Mouse (Mus musculus) kidney, postnatal 0 days (tissue): ENCODE measurements around the gene Fosl1. TPM values are rescaled to one million over a fixed set of nuclear protein-coding genes. Genes with fewer than 3 reads are reported as not detected.
"Not testable (repeated sequence)": the region's sequence is repeated elsewhere in the genome, so short reads cannot be mapped to it uniquely, and the experiment has no call there.

ENCODE experiments used
- ATAC-seq: fragments of 200-750 bp; cut with Nextera tagmentation; replicated peaks from 2 replicates; pipeline ENCODE4 v1.8.0; 2017; ENCODE audit warnings: low read depth, moderate number of reproducible peaks, moderate TSS enrichment, moderate library complexity; ENCODE audit not compliant: low FRiP score
- DNase-seq: peaks from one replicate; pipeline ENCODE4 v3.0.0-alpha.2; 2016; ENCODE audit warnings: low spot score
- H3K27ac ChIP-seq: fragments of 300-500 bp; sonication (generic); 2 replicates; pipeline ENCODE4 v1.5.1; 2014; ENCODE audit warnings: mild to moderate bottlenecking
- H3K27me3 ChIP-seq: fragments of 300-500 bp; sonication (generic); 2 replicates; pipeline ENCODE4 v1.6.1; 2014; ENCODE audit warnings: low read length, mixed read lengths; ENCODE audit not compliant: insufficient read depth
- H3K36me3 ChIP-seq: fragments of 300-500 bp; sonication (generic); 2 replicates; pipeline ENCODE4 v1.6.1; 2014; ENCODE audit warnings: low read length, mixed read lengths; ENCODE audit not compliant: insufficient read depth
- H3K4me1 ChIP-seq: fragments of 300-500 bp; sonication (generic); replicated peaks from 2 replicates; pipeline ENCODE4 v1.6.1; 2014; ENCODE audit warnings: antibody characterized with exemption, low read length, mixed read lengths; ENCODE audit not compliant: insufficient read depth
- H3K4me2 ChIP-seq: fragments of 300-500 bp; sonication (generic); 2 replicates; pipeline ENCODE4 v1.6.1; 2014; ENCODE audit warnings: mild to moderate bottlenecking, low read length, moderate library complexity, mixed read lengths
- H3K4me3 ChIP-seq: fragments of 300-500 bp; sonication (generic); replicated peaks from 2 replicates; pipeline ENCODE4 v1.5.1; 2014; ENCODE audit warnings: low read depth, low read length
- H3K9ac ChIP-seq: fragments of 300-500 bp; sonication (generic); 2 replicates; pipeline ENCODE4 v1.6.1; 2014; ENCODE audit warnings: low read depth, low read length
- H3K9me3 ChIP-seq: fragments of 300-500 bp; sonication (generic); replicated peaks from 2 replicates; pipeline ENCODE4 v1.6.1; 2016; ENCODE audit warnings: low read length, inconsistent platforms, mixed read lengths
- CTCF ChIP-seq: IDR thresholded peaks from 2 replicates; pipeline ENCODE4 v1.5.1; 2016; ENCODE audit warnings: antibody characterized with exemption, low read depth, mild to moderate bottlenecking, moderate library complexity
- WGBS: fragments of 180-500 bp; shearing (Covaris S2); extraction: QIAGEN DNeasy Blood & Tissue Kit; methylation state at CpG from one replicate; pipeline ENCODE4 v1.1.7; 2014; 5-methylcytosine and 5-hydroxymethylcytosine counted together
- polyA plus RNA-seq: library from polyadenylated mRNA; unstranded; fragments of >200 nt; fragmentation: Nextera tagmentation; extraction: Ambion mirVana; gene quantifications from 2 replicates; pipeline ENCODE4 v1.2.1, GENCODE M21; 2015

The Fosl1 gene
- 0.32 TPM in 1 of 2 replicates, not detected in the other for polyA plus RNA-seq

GRCm38 (mm10) chr19:5447515-5448353 is at the start of gene Fosl1:
TSS of gene Fosl1 (plus strand) at chr19:5447547.
- peak; percentile 65 for DNase-seq

GRCm38 (mm10) chr19:5401073-5401472 is 46.3 kb upstream of the Fosl1 start:
- DNase-seq, H3K36me3 ChIP-seq, H3K9me3 ChIP-seq, H3K9ac ChIP-seq, ATAC-seq, H3K27me3 ChIP-seq, H3K4me1 ChIP-seq, H3K27ac ChIP-seq, H3K4me3 ChIP-seq, H3K4me2 ChIP-seq: not testable (repeated sequence)
- WGBS: 70% methylated on average over 4 of the region's 4 CpGs

More at GRCm38 (mm10) chr19:5447515-5448353, at the start of gene Fosl1:
- H3K4me3 ChIP-seq: peak within 1 kb of the TSS; percentile 58
- H3K36me3 ChIP-seq: no peaks in the 10 kb centered on the region
- ATAC-seq: peak; percentile 41
- under 1% methylated on average over 70 of the region's 70 CpGs for WGBS
- peak within 1 kb of the TSS; percentile 36 for H3K9ac ChIP-seq
- H3K9me3 ChIP-seq: no peaks in the 10 kb centered on the region
- no peak within 1 kb of the TSS for H3K27ac ChIP-seq
- peaks cover 8% of the 10 kb centered on the region; the same call in 1 of the 2 replicates for H3K27me3 ChIP-seq
- TF ChIP-seq CTCF: no peak
- H3K4me2 ChIP-seq: peak within 1 kb of the TSS; percentile 96
- peaks cover 16% of the 10 kb centered on the region for H3K4me1 ChIP-seq

GRCm38 (mm10) chr19:5402293-5402692 is 45.1 kb upstream of the Fosl1 start, which contains the start of gene Tsga10ip:
TSS of gene Tsga10ip (minus strand) at chr19:5402526.
- Histone ChIP-seq H3K27me3 (no peaks in the 10 kb centered on the region), H3K9ac (no peak within 1 kb of the TSS), H3K4me3 (no peak within 1 kb of the TSS), H3K36me3 (no peaks in the 10 kb centered on the region), H3K27ac (no peak within 1 kb of the TSS), H3K4me2 (no peak within 1 kb of the TSS), H3K9me3 (no peaks in the 10 kb centered on the region), H3K4me1 (0 out of 2 replicates have a peak, but pooled peaks cover 4% of the 10 kb centered on the region)
- peak; percentile 48 for TF ChIP-seq CTCF
- no peak for ATAC-seq
- WGBS: 62% methylated on average over 8 of the region's 8 CpGs
- no peak for DNase-seq

- H3K27ac ChIP-seq: peak overlapping the region; percentile 85
- H3K4me3 ChIP-seq: peak overlapping the region; percentile 35
- WGBS: 18% methylated on average over 7 of the region's 7 CpGs
- DNase-seq (peak; percentile 43), ATAC-seq (no peak)
- peak overlapping the region; percentile 55 for H3K4me2 ChIP-seq
- peak overlapping the region; percentile 51; the same call in 1 of the 2 replicates for H3K9ac ChIP-seq
- peaks cover 4% of the 10 kb centered on the region; the same call in 1 of the 2 replicates for H3K4me1 ChIP-seq
- no peaks in the 10 kb centered on the region for H3K9me3 ChIP-seq
- H3K36me3 ChIP-seq: 0 out of 2 replicates have a peak, but pooled peaks cover 6% of the 10 kb centered on the region
- H3K27me3 ChIP-seq: no peaks in the 10 kb centered on the region
- no peak for TF ChIP-seq CTCF
Observed at GRCm38 (mm10) chr19:5405924-5406323, 41.4 kb upstream of the Fosl1 start.

DNA sequence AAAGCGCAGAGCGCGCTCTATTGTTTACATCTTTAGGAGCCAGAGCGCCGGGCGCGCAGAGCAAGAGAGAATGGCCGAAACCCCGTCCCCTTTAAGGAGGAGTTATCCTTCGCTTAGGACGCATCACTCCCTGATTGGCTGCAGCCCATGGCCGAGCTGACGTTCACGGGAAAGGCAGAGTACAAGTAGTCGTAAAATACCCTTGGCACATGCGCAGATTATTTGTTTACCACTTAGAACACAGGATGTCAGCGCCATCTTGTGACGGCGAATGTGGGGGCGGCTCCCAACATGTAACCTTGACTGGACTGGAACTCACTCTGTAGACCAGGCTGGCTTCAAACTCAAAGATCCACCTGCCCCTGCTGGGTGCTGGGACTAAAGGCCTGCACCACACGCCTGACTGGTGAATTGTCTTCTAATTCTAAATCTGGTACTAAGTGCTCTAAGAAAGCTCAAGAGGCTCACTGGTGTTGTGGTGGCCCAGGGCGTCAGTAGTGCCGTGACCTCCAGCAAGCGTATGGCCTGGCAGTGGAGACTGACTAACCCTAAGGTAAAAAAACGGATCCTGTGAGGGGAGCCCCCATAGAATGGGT is 40.7 kb upstream of the Fosl1 start:
- not testable (repeated sequence) for H3K9me3 ChIP-seq, H3K27me3 ChIP-seq, H3K4me1 ChIP-seq, H3K36me3 ChIP-seq
- H3K9ac ChIP-seq: peak overlapping the region; percentile 77
- peak; percentile 71 for DNase-seq
- peak overlapping the region; percentile 98 for H3K27ac ChIP-seq
- peak overlapping the region; percentile 61 for H3K4me2 ChIP-seq
- WGBS: 9% methylated on average over 22 of the region's 25 CpGs
- H3K4me3 ChIP-seq: peak overlapping the region; percentile 50
- TF ChIP-seq CTCF: peak; percentile 19
- ATAC-seq: peak; percentile 78

- 0 out of 2 replicates have a peak, but pooled peaks cover 6% of the 10 kb centered on the region for H3K36me3 ChIP-seq
- no peaks in the 10 kb centered on the region for H3K27me3 ChIP-seq
- H3K4me1 ChIP-seq: peaks cover 4% of the 10 kb centered on the region; the same call in 1 of the 2 replicates
- H3K4me2 ChIP-seq: peak overlapping the region; percentile 61
- H3K9ac ChIP-seq: peak overlapping the region; percentile 77
- ATAC-seq: peak; percentile 58
- H3K27ac ChIP-seq: peak overlapping the region; percentile 98
- no peaks in the 10 kb centered on the region for H3K9me3 ChIP-seq
- peak; percentile 87 for DNase-seq
- H3K4me3 ChIP-seq: peak overlapping the region; percentile 50
- TF ChIP-seq CTCF: peak; percentile 81
- 12% methylated on average over 7 of the region's 7 CpGs for WGBS
Observed at GRCm38 (mm10) chr19:5407133-5407532, 40.2 kb upstream of the Fosl1 start.
